Mouse (Mus musculus): Measurements from ENCODE around the gene Usp36. TPM values are rescaled to one million over a fixed set of nuclear protein-coding genes. Genes with fewer than 3 reads are reported as not detected.

Gene Usp36
- total RNA-seq, 2 experiments from 2014 or later: 12.3 to 12.4 TPM

- peak; percentile 100 for DNase-seq
Observed at GRCm38 (mm10) chr11:118248150-118249011, 41.7 kb downstream of the Usp36 start, which contains the start of gene Cyth1. Cyth1 (minus strand) TSS chr11:118248592.

- DNase-seq: peak; percentile 72 to 84
Observed at GRCm38 (mm10) chr11:118247359-118248095, 42.5 kb downstream of the Usp36 start.

- DNase-seq: no peak
Observed at GRCm38 (mm10) chr11:118246724-118247123, 43.3 kb downstream of the Usp36 start.

GRCm38 (mm10) chr11:118245130-118245529 lies 44.9 kb downstream of the Usp36 start:
- DNase-seq: no peak

GRCm38 (mm10) chr11:118243627-118244261 lies 46.3 kb downstream of the Usp36 start:
- DNase-seq: no peak

GRCm38 (mm10) chr11:118242506-118242905 lies 47.5 kb downstream of the Usp36 start:
- DNase-seq: no peak

GRCm38 (mm10) chr11:118240388-118240787 lies 49.7 kb downstream of the Usp36 start:
- no peak for DNase-seq

- no peak for DNase-seq
Observed at GRCm38 (mm10) chr11:118239281-118240198, 50.5 kb downstream of the Usp36 start.

- peak in 1 of 2 experiments; percentile 75 for DNase-seq
Observed at GRCm38 (mm10) chr11:118236520-118237190, 53.4 kb downstream of the Usp36 start.

GRCm38 (mm10) chr11:118234929-118235328 lies 55.1 kb downstream of the Usp36 start:
- DNase-seq: no peak

GRCm38 (mm10) chr11:118234500-118234899 lies 55.5 kb downstream of the Usp36 start:
- DNase-seq: peak; percentile 64 to 86

GRCm38 (mm10) chr11:118233924-118234323 lies 56.1 kb downstream of the Usp36 start:
- no peak for DNase-seq

- peak; percentile 64 to 69 for DNase-seq
Observed at GRCm38 (mm10) chr11:118232314-118232831, 57.7 kb downstream of the Usp36 start.

- DNase-seq: no peak
Observed at GRCm38 (mm10) chr11:118229941-118230340, 60.1 kb downstream of the Usp36 start.

GRCm38 (mm10) chr11:118227650-118228049 lies 62.4 kb downstream of the Usp36 start:
- DNase-seq: peak in 1 of 2 experiments; percentile 70

GRCm38 (mm10) chr11:118226850-118227249 lies 63.2 kb downstream of the Usp36 start:
- no peak for DNase-seq

- DNase-seq: no peak
Observed at GRCm38 (mm10) chr11:118225862-118226261, 64.2 kb downstream of the Usp36 start.

- DNase-seq: no peak
Observed at GRCm38 (mm10) chr11:118225056-118225836, 64.8 kb downstream of the Usp36 start.

- DNase-seq: no peak
Observed at GRCm38 (mm10) chr11:118223416-118224067, 66.5 kb downstream of the Usp36 start.

All from heart, adult 18-20 months (tissue).